Mouse (Mus musculus) MEL (cell line): Measurements from ENCODE around the gene Chdh. TPM values are rescaled to one million over a fixed set of nuclear protein-coding genes. Genes with fewer than 3 reads are reported as not detected.
A peak's percentile ranks its signal among the peaks of the same experiment; 100 is the strongest.

Source experiments
- DNase-seq: peaks from one replicate; pipeline ENCODE4 v3.0.0; 2011; ENCODE audit warnings: low read depth, low spot score
- H3K27ac ChIP-seq: 2 replicates; pipeline ENCODE4 v1.5.1; 2012; ENCODE audit warnings: low read depth, mild to moderate bottlenecking, control low read depth, low read length, moderate library complexity; ENCODE audit not compliant: control insufficient read depth
- H3K27me3 ChIP-seq, 2 experiments: fragments of 150-350 bp in 1 of 2; sonication (generic) in 1 of 2; 2 replicates each; pipeline ENCODE4 v1.6.1; 2012; ENCODE audit warnings: low read length in 2 of 2, mild to moderate bottlenecking in 2 of 2, improper control_type of control experiment in 1 of 2, moderate library complexity in 1 of 2; ENCODE audit not compliant: insufficient read depth in 2 of 2, control insufficient read depth in 1 of 2
- H3K36me3 ChIP-seq, 2 experiments: 2 replicates each; pipeline ENCODE4 v1.6.1; 2012 to 2014; ENCODE audit warnings: low read length in 2 of 2, improper control_type of control experiment in 1 of 2, inconsistent platforms in 1 of 2, mild to moderate bottlenecking in 1 of 2; ENCODE audit not compliant: insufficient read depth in 2 of 2, control insufficient read depth in 1 of 2
- H3K4me1 ChIP-seq, 2 experiments: fragments of 150-350 bp in 1 of 2; sonication (generic) in 1 of 2; 2 replicates each; pipeline ENCODE4 v1.6.1; 2012; ENCODE audit warnings: low read length in 2 of 2, improper control_type of control experiment in 1 of 2, mild to moderate bottlenecking in 1 of 2; ENCODE audit not compliant: insufficient read depth in 2 of 2, control insufficient read depth in 1 of 2
- H3K4me3 ChIP-seq, 2 experiments: fragments of 150-350 bp in 1 of 2; sonication (generic) in 1 of 2; 2 replicates each; pipeline ENCODE4 v1.5.1; 2012; ENCODE audit warnings: low read depth in 2 of 2, low read length in 2 of 2, mild to moderate bottlenecking in 2 of 2, moderate library complexity in 2 of 2, control low read depth in 1 of 2, improper control_type of control experiment in 1 of 2; ENCODE audit not compliant: control insufficient read depth in 1 of 2, insufficient read depth in 1 of 2
- H3K79me2 ChIP-seq: 2 replicates; pipeline ENCODE4 v1.6.1; 2012; ENCODE audit warnings: mild to moderate bottlenecking, low read length, moderate library complexity; ENCODE audit not compliant: control insufficient read depth, poor library complexity, insufficient read depth
- H3K9ac ChIP-seq: 2 replicates; pipeline ENCODE4 v1.6.1; 2012; ENCODE audit warnings: low read depth, mild to moderate bottlenecking, control low read depth, low read length, moderate library complexity; ENCODE audit not compliant: control insufficient read depth, poor library complexity, severe bottlenecking
- H3K9me3 ChIP-seq: fragments of 150-350 bp; sonication (generic); replicated peaks from 2 replicates; pipeline ENCODE4 v1.6.1; 2012; ENCODE audit warnings: mild to moderate bottlenecking, low read length, improper control_type of control experiment, moderate library complexity; ENCODE audit not compliant: insufficient read depth
- CHD1 ChIP-seq: IDR thresholded peaks from 2 replicates; pipeline ENCODE4 v1.6.1; 2012; ENCODE audit warnings: low read depth, mild to moderate bottlenecking, inconsistent platforms, low read length, improper control_type of control experiment
- CTCF ChIP-seq, 3 experiments: IDR thresholded peaks in 2 of 3; conservative IDR thresholded peaks in 1 of 3; 2 replicates each; pipeline ENCODE4 v1.5.1; 2011 to 2012; ENCODE audit warnings: low read length in 3 of 3, low read depth in 2 of 3, mild to moderate bottlenecking in 2 of 3, improper control_type of control experiment in 1 of 3, inconsistent platforms in 1 of 3, mixed read lengths in 1 of 3, moderate library complexity in 1 of 3; ENCODE audit not compliant: control insufficient read depth in 1 of 3, insufficient read depth in 1 of 3, poor library complexity in 1 of 3, severe bottlenecking in 1 of 3
- E2F4 ChIP-seq: IDR thresholded peaks from 2 replicates; pipeline ENCODE4 v1.6.1; 2011; ENCODE audit warnings: low read depth, low read length, improper control_type of control experiment, borderline replicate concordance
- ELF1 ChIP-seq: IDR thresholded peaks from 2 replicates; pipeline ENCODE4 v1.6.1; 2014; ENCODE audit warnings: low read depth, mild to moderate bottlenecking, inconsistent platforms, low read length, improper control_type of control experiment, moderate library complexity
- HCFC1 ChIP-seq: IDR thresholded peaks from 2 replicates; pipeline ENCODE4 v1.6.1; 2012; ENCODE audit warnings: low read depth, mild to moderate bottlenecking, inconsistent platforms, low read length, improper control_type of control experiment, moderate library complexity
- JUND ChIP-seq: IDR thresholded peaks from 2 replicates; pipeline ENCODE4 v1.6.1; 2011; ENCODE audit warnings: low read depth, mild to moderate bottlenecking, improper control_type of control experiment, low read length
- KAT2A ChIP-seq: conservative IDR thresholded peaks from 2 replicates; pipeline ENCODE4 v1.6.1; 2012; ENCODE audit warnings: low read depth, low read length, improper control_type of control experiment, inconsistent platforms
- MAZ ChIP-seq: IDR thresholded peaks from 2 replicates; pipeline ENCODE4 v1.6.1; 2012; ENCODE audit warnings: low read depth, mild to moderate bottlenecking, inconsistent platforms, low read length, improper control_type of control experiment
- MEF2A ChIP-seq: IDR thresholded peaks from 2 replicates; pipeline ENCODE4 v1.6.1; 2014; ENCODE audit warnings: low read depth, mild to moderate bottlenecking, inconsistent platforms, low read length, improper control_type of control experiment; ENCODE audit not compliant: poor library complexity, insufficient replicate concordance, severe bottlenecking; ENCODE audit errors: extremely low read depth
- MYC ChIP-seq: IDR thresholded peaks from 2 replicates; pipeline ENCODE4 v1.6.1; 2011; ENCODE audit warnings: low read depth, mild to moderate bottlenecking, low read length, improper control_type of control experiment, moderate library complexity
- NRF1 ChIP-seq: IDR thresholded peaks from 2 replicates; pipeline ENCODE4 v1.6.1; 2014; ENCODE audit warnings: low read depth, mild to moderate bottlenecking, inconsistent platforms, low read length, improper control_type of control experiment, moderate library complexity; ENCODE audit not compliant: poor library complexity, insufficient read depth, severe bottlenecking
- POLR2AphosphoS2 ChIP-seq: IDR thresholded peaks from 2 replicates; pipeline ENCODE4 v1.6.1; 2011; ENCODE audit warnings: low read length, improper control_type of control experiment
- RCOR1 ChIP-seq: IDR thresholded peaks from 2 replicates; pipeline ENCODE4 v1.6.1; 2012; ENCODE audit warnings: low read depth, mild to moderate bottlenecking, inconsistent platforms, low read length, improper control_type of control experiment
- TCF12 ChIP-seq: IDR thresholded peaks from 2 replicates; pipeline ENCODE4 v1.6.1; 2014; ENCODE audit warnings: low read depth, mild to moderate bottlenecking, inconsistent platforms, low read length, improper control_type of control experiment, moderate library complexity
- UBTF ChIP-seq: IDR thresholded peaks from 2 replicates; pipeline ENCODE4 v1.6.1; 2012; ENCODE audit warnings: low read depth, mild to moderate bottlenecking, inconsistent platforms, low read length, improper control_type of control experiment, moderate library complexity, borderline replicate concordance; ENCODE audit not compliant: insufficient read depth
- USF2 ChIP-seq, 2 experiments: IDR thresholded peaks; 2 replicates each; pipeline ENCODE4 v1.6.1; 2011 to 2012; ENCODE audit warnings: improper control_type of control experiment in 2 of 2, low read length in 2 of 2, borderline replicate concordance in 1 of 2, inconsistent platforms in 1 of 2, low read depth in 1 of 2, mild to moderate bottlenecking in 1 of 2; ENCODE audit not compliant: insufficient read depth in 1 of 2
- ZC3H11A ChIP-seq: IDR thresholded peaks from 2 replicates; pipeline ENCODE4 v1.6.1; 2012; ENCODE audit warnings: low read depth, mild to moderate bottlenecking, inconsistent platforms, low read length, improper control_type of control experiment
- ZNF384 ChIP-seq: IDR thresholded peaks from 2 replicates; pipeline ENCODE4 v1.6.1; 2012; ENCODE audit warnings: low read depth, mild to moderate bottlenecking, inconsistent platforms, low read length, improper control_type of control experiment
- polyA plus RNA-seq, 2 experiments: library from polyadenylated mRNA; stranded (reverse) in 1 of 2; unstranded in 1 of 2; fragments of >175 nt in 1 of 2; fragments of >200 nt in 1 of 2; gene quantifications; 2 replicates each; pipeline versions ENCODE4 v1.2.1 to v1.2.4; 2012; ENCODE audit warnings: low replicate concordance in 2 of 2, low read depth in 1 of 2; ENCODE audit not compliant: insufficient read length in 2 of 2, insufficient read depth in 1 of 2, missing spikeins in 1 of 2
- total RNA-seq: library from RNA; depleted of rRNA; stranded (reverse); fragments of 300-350 nt; gene quantifications from 2 replicates; pipeline ENCODE4 v1.2.3, GENCODE M21; 2012

The Chdh gene
- total and polyA plus RNA-seq, 3 experiments, result not detected

GRCm38 (mm10) chr14:29968075-29968821, 40.6 kb upstream of the Chdh start, which contains the start of gene Selenok (continued):
- TF ChIP-seq MAZ, result 0 out of 2 replicates have a peak, but pooled peaks have one; percentile 23

- no peaks in the 10 kb centered on the region for H3K9me3 ChIP-seq
- no peak overlapping the region for H3K4me3 ChIP-seq
- TF ChIP-seq ZNF384 (no peak), KAT2A (no peak), NRF1 (no peak), UBTF (no peak), ZC3H11A (no peak), CHD1 (no peak), POLR2AphosphoS2 (no peak), RCOR1 (no peak), JUND (no peak), HCFC1 (no peak), CTCF (IDR thresholded peaks at IDR 0.05 in 2 of 3, conservative IDR thresholded peaks at IDR 0.05 in 1 of 3; ENCODE audit: control insufficient read depth in 1 of 3, insufficient read depth in 1 of 3, low read depth in 2 of 3, low read length in 3 of 3, poor library complexity in 1 of 3, severe bottlenecking in 1 of 3) (no peak), USF2 (IDR thresholded peaks at IDR 0.05; ENCODE audit: borderline replicate concordance in 1 of 2, insufficient read depth in 1 of 2, low read depth in 1 of 2, low read length in 2 of 2) (no peak), TCF12 (no peak), E2F4 (no peak), MYC (no peak), ELF1 (no peak), MEF2A (no peak)
- peaks cover 3 to 15% of the 10 kb centered on the region in 2 experiments for H3K36me3 ChIP-seq
- H3K79me2 ChIP-seq, result peaks cover 13% of the 10 kb centered on the region
- DNase-seq, result no peak
- H3K27ac ChIP-seq, result no peak overlapping the region
- H3K27me3 ChIP-seq, result no peaks in the 10 kb centered on the region
- peaks cover 7 to 28% of the 10 kb centered on the region in 2 experiments for H3K4me1 ChIP-seq
- H3K9ac ChIP-seq, result no peak overlapping the region
Measured at GRCm38 (mm10) chr14:29971446-29971845, 37.4 kb upstream of the Chdh start.
